ENCODE assay signal across 30 mouse cellular contexts in the genomic region with DNA sequence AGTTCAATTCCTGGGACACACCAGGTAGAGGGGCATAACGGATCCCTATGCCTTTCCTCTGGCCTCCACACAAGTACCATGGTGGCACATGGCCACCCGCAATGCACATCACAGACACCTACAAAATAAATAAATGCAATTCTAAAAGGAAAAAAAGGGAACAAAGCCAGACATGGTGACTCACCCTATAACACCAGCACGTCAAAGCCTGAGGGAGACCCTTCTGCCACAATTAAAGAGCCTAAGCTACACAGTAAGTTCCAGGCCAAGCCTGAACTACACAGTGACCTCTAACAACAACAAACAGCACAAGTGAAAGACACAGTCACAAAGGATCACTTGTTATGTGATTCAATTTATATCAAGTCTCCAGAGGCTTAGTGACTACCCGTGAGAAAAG. TPM values are rescaled to one million over a fixed set of nuclear protein-coding genes. Genes with fewer than 3 reads are reported as not detected.
A peak's percentile ranks its signal among the peaks of the same experiment; 100 is the strongest.
DNase-seq lines count a peak whose midpoint lies in the region; ATAC-seq and TF ChIP-seq lines count a peak whose summit lies in the region.
"Had no signal": no experiment of that assay in that cellular context is flagged by ENCODE, and none has a peak within 500 bp of the region (broad histone marks: within the 10 kb centered on the region; RNA-seq: fewer than 3 reads in every experiment).

No protein-coding gene starts in this region.

- peak overlapping the region; percentile 40 for H3K27ac ChIP-seq in gastrocnemius, adult 2 months
- H3K27ac ChIP-seq: embryonic facial prominence, embryonic 13.5 days; forebrain, embryonic 10.5 days; forebrain, embryonic 15.5 days; heart, embryonic 10.5 days; hindbrain, embryonic 12.5 days; hindbrain, postnatal 0 days; liver, embryonic 14.5 days; midbrain, embryonic 12.5 days; neural tube, embryonic 12.5 days; stomach, postnatal 0 days had no signal

- no peak overlapping the region; the same call in 1 of the 2 replicates for H3K4me3 ChIP-seq in gastrocnemius, adult 2 months
- H3K4me3 ChIP-seq: embryonic facial prominence, embryonic 13.5 days; forebrain, embryonic 10.5 days; forebrain, embryonic 15.5 days; heart, embryonic 10.5 days; hindbrain, embryonic 12.5 days; midbrain, embryonic 12.5 days; myocyte; neural tube, embryonic 12.5 days had no signal

- no peak for TF ChIP-seq CTCF in gastrocnemius, adult 2 months (IDR thresholded peaks at IDR 0.05)

- DNase-seq in gastrocnemius, adult 2 months = no peak
- DNase-seq in gastrocnemius, postnatal 25 days = no peak
- DNase-seq in 3T3-L1 (ENCODE audit: low read depth, low spot score) = peak; percentile 37
- DNase-seq in MN1 (ENCODE audit: low spot score) = peak; percentile 25
- no peak for DNase-seq in ovary, adult 18-20 months (ENCODE audit: low spot score)
- no peak for DNase-seq in adrenal gland, adult (ENCODE audit: inconsistent age in 2 of 2, low spot score in 1 of 2)
- no peak for DNase-seq in spleen, postnatal 36 days (ENCODE audit: low spot score in 2 of 2)
- DNase-seq: adrenal gland, adult 8-10 months; cerebellum, adult 9-10 months; cerebellum, postnatal 36 days; heart, postnatal 36 days; kidney, postnatal 14 days; liver; lung, embryonic 14.5 days; thymus, adult 18-20 months; thymus, postnatal 25 days had no signal

- intact Hi-C loops in gastrocnemius, adult 2 months (cut with DNase I) = no loop called here

- peak; percentile 31 for ATAC-seq in granulocyte monocyte progenitor cell, adult 5-6 weeks (replicated peaks; ENCODE audit: poor library complexity, severe bottlenecking)
- ATAC-seq: forebrain, embryonic 15.5 days; hindbrain, postnatal 0 days; intestine, embryonic 16.5 days; Patski had no signal

RNA-seq across cellular contexts. Expression of a gene that starts 5.7 kb away (rescaled TPM):
- total RNA-seq in gastrocnemius, adult 2 months (2021) = 10 to 100 TPM; 15.0 to 23.0 TPM
- total RNA-seq in gastrocnemius, postnatal 25 days (2021) = 10 to 100 TPM; 19.7 to 25.8 TPM
- 52.9 and 58.1 TPM in 2 replicates for total RNA-seq in granulocyte monocyte progenitor cell, adult 5-6 weeks (2014; fragmentation: Nextera tagmentation)
- 59.5 and 64.2 TPM in 2 replicates for total RNA-seq in granulocyte monocyte progenitor cell, adult 5-6 weeks (2017)

RNA-seq across cellular contexts. Expression of a gene that starts 57.4 kb away (rescaled TPM):
- 1 to 10 TPM; 5.4 to 5.6 TPM for total RNA-seq in gastrocnemius, adult 2 months (2021)
- total RNA-seq in gastrocnemius, postnatal 25 days (2021) = 1 to 10 TPM; 4.9 to 8.9 TPM
- total RNA-seq in granulocyte monocyte progenitor cell, adult 5-6 weeks (2014; fragmentation: Nextera tagmentation) = 0.09 TPM in 1 of 2 replicates, not detected in the other
- total RNA-seq in granulocyte monocyte progenitor cell, adult 5-6 weeks (2017) = not detected in 2 replicates

Comparison
In these comparisons a context has a peak if more than half of its experiments do, and no peak if none do; other contexts are left out.
1. DNase-seq: peak in 3T3-L1 (single experiment) and MN1 (single experiment); none in gastrocnemius, adult 2 months (single experiment), gastrocnemius, postnatal 25 days (single experiment), ovary, adult 18-20 months (single experiment), adrenal gland, adult (0 of 2) and spleen, postnatal 36 days (0 of 2).
2. RNA of a gene that starts 57.4 kb away (total RNA-seq): 4.9 to 8.9 TPM in gastrocnemius, postnatal 25 days and 5.4 to 5.6 TPM in gastrocnemius, adult 2 months; 0.09 TPM in granulocyte monocyte progenitor cell, adult 5-6 weeks; every median in the first group is over 4 times any median in the second.